Mouse (Mus musculus) liver, embryonic 11.5 days (tissue): ENCODE results near the gene Ndufs8. TPM values are rescaled to one million over a fixed set of nuclear protein-coding genes. Genes with fewer than 3 reads are reported as not detected.

ENCODE experiments used
- ATAC-seq: fragments of 200-750 bp; cut with Nextera tagmentation; replicated peaks from 2 replicates; pipeline ENCODE4 v1.8.0; 2017; ENCODE audit warnings: moderate number of reproducible peaks, mild to moderate bottlenecking, moderate TSS enrichment, moderate library complexity; ENCODE audit not compliant: low FRiP score
- DNase-seq: peaks from one replicate; pipeline ENCODE4 v3.0.0-alpha.2; 2017; ENCODE audit warnings: low spot score
- H3K27ac ChIP-seq: fragments of 300-500 bp; sonication (generic); 2 replicates; pipeline ENCODE4 v1.5.1; 2014; ENCODE audit warnings: mild to moderate bottlenecking, low read depth, low read length, control low read depth
- H3K27me3 ChIP-seq: fragments of 300-500 bp; sonication (generic); replicated peaks from 2 replicates; pipeline ENCODE4 v1.6.1; 2014; ENCODE audit warnings: low read length, mixed read lengths; ENCODE audit not compliant: control insufficient read depth, insufficient read depth
- H3K36me3 ChIP-seq: fragments of 300-500 bp; sonication (generic); 2 replicates; pipeline ENCODE4 v1.6.1; 2014; ENCODE audit warnings: mild to moderate bottlenecking, low read length, moderate library complexity, mixed read lengths; ENCODE audit not compliant: control insufficient read depth, insufficient read depth
- H3K4me1 ChIP-seq: fragments of 300-500 bp; sonication (generic); replicated peaks from 2 replicates; pipeline ENCODE4 v1.6.1; 2014; ENCODE audit warnings: low read length, mixed read lengths; ENCODE audit not compliant: control insufficient read depth, insufficient read depth
- H3K4me2 ChIP-seq: fragments of 300-500 bp; sonication (generic); 2 replicates; pipeline ENCODE4 v1.6.1; 2014; ENCODE audit warnings: mild to moderate bottlenecking, control low read depth, moderate library complexity
- H3K4me3 ChIP-seq: fragments of 300-500 bp; sonication (generic); 2 replicates; pipeline ENCODE4 v1.5.1; 2014; ENCODE audit warnings: low read depth, low read length, control low read depth
- H3K9ac ChIP-seq: fragments of 300-500 bp; sonication (generic); 2 replicates; pipeline ENCODE4 v1.6.1; 2014; ENCODE audit warnings: low read depth, low read length, control low read depth
- H3K9me3 ChIP-seq: fragments of 300-500 bp; sonication (generic); 2 replicates; pipeline ENCODE4 v1.6.1; 2016; ENCODE audit warnings: low read length, inconsistent platforms, mixed read lengths; ENCODE audit not compliant: control insufficient read depth
- WGBS: fragments of 180-500 bp; shearing (Covaris S2); extraction: QIAGEN DNeasy Blood & Tissue Kit; methylation state at CpG from one replicate; pipeline ENCODE4 v1.1.7; 2014; 5-methylcytosine and 5-hydroxymethylcytosine counted together
- polyA plus RNA-seq: library from polyadenylated mRNA; unstranded; fragments of >200 nt; fragmentation: Nextera tagmentation; extraction: Ambion mirVana; gene quantifications from 2 replicates; pipeline ENCODE4 v1.2.1, GENCODE M21; 2014

The Ndufs8 gene
- polyA plus RNA-seq, 1 experiment from 2014 or later, result 287 TPM

- Histone ChIP-seq H3K4me3 (no peak overlapping the region), H3K9me3 (no peaks in the 10 kb centered on the region), H3K9ac (no peak overlapping the region), H3K4me1 (peaks cover 19% of the 10 kb centered on the region), H3K4me2 (no peak overlapping the region), H3K27me3 (no peaks in the 10 kb centered on the region), H3K27ac (no peak overlapping the region), H3K36me3 (no peaks in the 10 kb centered on the region)
- ATAC-seq (no peak), DNase-seq (no peak)
- WGBS, result 78% methylated on average over 4 of the region's 4 CpGs
Observed at GRCm38 (mm10) chr19:3927989-3928388, 15.4 kb upstream of the Ndufs8 start.

GRCm38 (mm10) chr19:3926685-3927084, 14.1 kb upstream of the Ndufs8 start:
- Histone ChIP-seq H3K9ac (no peak overlapping the region), H3K4me3 (no peak overlapping the region), H3K27me3 (no peaks in the 10 kb centered on the region), H3K4me1 (peaks cover 22% of the 10 kb centered on the region), H3K36me3 (no peaks in the 10 kb centered on the region), H3K27ac (no peak overlapping the region), H3K9me3 (no peaks in the 10 kb centered on the region), H3K4me2 (no peak overlapping the region)
- DNase-seq (no peak), ATAC-seq (no peak)
- WGBS, result 74% methylated on average over 6 of the region's 6 CpGs

GRCm38 (mm10) chr19:3926279-3926678, 13.7 kb upstream of the Ndufs8 start:
- Histone ChIP-seq H3K27ac (no peak overlapping the region), H3K4me1 (peaks cover 22% of the 10 kb centered on the region), H3K9ac (no peak overlapping the region), H3K27me3 (no peaks in the 10 kb centered on the region), H3K4me2 (no peak overlapping the region), H3K9me3 (no peaks in the 10 kb centered on the region), H3K4me3 (no peak overlapping the region), H3K36me3 (no peaks in the 10 kb centered on the region)
- no peak for DNase-seq
- ATAC-seq, result no peak
- 60% methylated on average over 3 of the region's 3 CpGs for WGBS

GRCm38 (mm10) chr19:3925859-3926258, 13.3 kb upstream of the Ndufs8 start:
- no peak overlapping the region for H3K4me3 ChIP-seq
- ATAC-seq, result no peak
- H3K36me3 ChIP-seq, result no peaks in the 10 kb centered on the region
- no peak overlapping the region for H3K9ac ChIP-seq
- H3K27ac ChIP-seq, result no peak overlapping the region
- H3K9me3 ChIP-seq, result no peaks in the 10 kb centered on the region
- DNase-seq, result no peak
- H3K4me1 ChIP-seq, result peaks cover 22% of the 10 kb centered on the region
- 83% methylated on average over 6 of the region's 6 CpGs for WGBS
- H3K27me3 ChIP-seq, result no peaks in the 10 kb centered on the region
- no peak overlapping the region for H3K4me2 ChIP-seq

- Histone ChIP-seq H3K36me3 (no peaks in the 10 kb centered on the region), H3K27me3 (no peaks in the 10 kb centered on the region), H3K9me3 (no peaks in the 10 kb centered on the region), H3K4me2 (no peak overlapping the region), H3K4me3 (no peak overlapping the region), H3K4me1 (peaks cover 19% of the 10 kb centered on the region), H3K9ac (no peak overlapping the region), H3K27ac (no peak overlapping the region)
- WGBS, result 81% methylated on average over 7 of the region's 7 CpGs
- ATAC-seq (no peak), DNase-seq (no peak)
Observed at GRCm38 (mm10) chr19:3924868-3925267, 12.3 kb upstream of the Ndufs8 start.

GRCm38 (mm10) chr19:3924190-3924589, 11.6 kb upstream of the Ndufs8 start:
- Histone ChIP-seq H3K9me3 (no peaks in the 10 kb centered on the region), H3K36me3 (no peaks in the 10 kb centered on the region), H3K4me2 (no peak overlapping the region), H3K27me3 (no peaks in the 10 kb centered on the region), H3K4me1 (peaks cover 18% of the 10 kb centered on the region), H3K4me3 (no peak overlapping the region), H3K27ac (no peak overlapping the region), H3K9ac (no peak overlapping the region)
- no peak for DNase-seq
- 85% methylated on average over 8 of the region's 8 CpGs for WGBS
- ATAC-seq, result no peak

- 64% methylated on average over 13 of the region's 13 CpGs for WGBS
- H3K4me1 ChIP-seq, result peaks cover 15% of the 10 kb centered on the region
- H3K4me3 ChIP-seq, result no peak overlapping the region
- no peak overlapping the region for H3K27ac ChIP-seq
- no peaks in the 10 kb centered on the region for H3K27me3 ChIP-seq
- H3K9me3 ChIP-seq, result no peaks in the 10 kb centered on the region
- H3K4me2 ChIP-seq, result no peak overlapping the region
- no peak for ATAC-seq
- no peak overlapping the region for H3K9ac ChIP-seq
- H3K36me3 ChIP-seq, result no peaks in the 10 kb centered on the region
- no peak for DNase-seq
Observed at GRCm38 (mm10) chr19:3923586-3923985, 11.0 kb upstream of the Ndufs8 start.

GRCm38 (mm10) chr19:3922661-3923371, 10.2 kb upstream of the Ndufs8 start:
- Histone ChIP-seq H3K4me1 (peaks cover 15% of the 10 kb centered on the region), H3K4me3 (no peak overlapping the region), H3K4me2 (no peak overlapping the region), H3K27me3 (no peaks in the 10 kb centered on the region), H3K9ac (no peak overlapping the region), H3K9me3 (no peaks in the 10 kb centered on the region), H3K36me3 (no peaks in the 10 kb centered on the region), H3K27ac (no peak overlapping the region)
- 55% methylated on average over 10 of the region's 10 CpGs for WGBS
- ATAC-seq (no peak), DNase-seq (no peak)

- Histone ChIP-seq H3K27me3 (no peaks in the 10 kb centered on the region), H3K4me2 (no peak overlapping the region), H3K9ac (no peak overlapping the region), H3K4me3 (no peak overlapping the region), H3K27ac (no peak overlapping the region), H3K36me3 (no peaks in the 10 kb centered on the region), H3K9me3 (no peaks in the 10 kb centered on the region), H3K4me1 (peaks cover 15% of the 10 kb centered on the region)
- DNase-seq (no peak), ATAC-seq (no peak)
Observed at GRCm38 (mm10) chr19:3919928-3920327, 7.4 kb upstream of the Ndufs8 start.
